Mouse (Mus musculus) skeletal muscle tissue, adult 2 months (tissue): ENCODE results near the gene Prdm2.

Experiments
- DNase-seq: peaks from one replicate; pipeline ENCODE4 v3.0.0-alpha.2; 2012; ENCODE audit warnings: low read depth, low spot score

Gene Prdm2

GRCm38 (mm10) chr4:143154571-143154970 is 58.2 kb downstream of the Prdm2 start:
- no peak for DNase-seq

- no peak for DNase-seq
These were observed 60.2 kb downstream of the Prdm2 start for GRCm38 (mm10) chr4:143152634-143153033.

GRCm38 (mm10) chr4:143151267-143151666 is 61.5 kb downstream of the Prdm2 start:
- DNase-seq = no peak

- peak; percentile 29 for DNase-seq
These were observed 65.1 kb downstream of the Prdm2 start for GRCm38 (mm10) chr4:143147666-143148065.

- no peak for DNase-seq
These were observed 69.2 kb downstream of the Prdm2 start for GRCm38 (mm10) chr4:143143615-143144014.

- DNase-seq = no peak
These were observed 71.0 kb downstream of the Prdm2 start for GRCm38 (mm10) chr4:143141645-143142259.

- no peak for DNase-seq
These were observed 71.9 kb downstream of the Prdm2 start for GRCm38 (mm10) chr4:143140940-143141339.

GRCm38 (mm10) chr4:143132433-143132832 is 80.4 kb downstream of the Prdm2 start:
- DNase-seq = no peak

GRCm38 (mm10) chr4:143130441-143130840 is 82.4 kb downstream of the Prdm2 start:
- DNase-seq = no peak

- no peak for DNase-seq
These were observed 83.5 kb downstream of the Prdm2 start for GRCm38 (mm10) chr4:143129261-143129760.

- DNase-seq = no peak
These were observed 85.6 kb downstream of the Prdm2 start for GRCm38 (mm10) chr4:143127171-143127570.

- no peak for DNase-seq
These were observed 86.3 kb downstream of the Prdm2 start for GRCm38 (mm10) chr4:143126476-143126875.

GRCm38 (mm10) chr4:143125290-143125689 is 87.5 kb downstream of the Prdm2 start:
- DNase-seq = no peak

GRCm38 (mm10) chr4:143123043-143123442 is 89.8 kb downstream of the Prdm2 start:
- no peak for DNase-seq

- no peak for DNase-seq
These were observed 91.6 kb downstream of the Prdm2 start for GRCm38 (mm10) chr4:143121174-143121573.

- no peak for DNase-seq
These were observed 92.8 kb downstream of the Prdm2 start for GRCm38 (mm10) chr4:143120008-143120407.

GRCm38 (mm10) chr4:143118843-143119242 is 94.0 kb downstream of the Prdm2 start:
- peak; percentile 81 for DNase-seq

GRCm38 (mm10) chr4:143115851-143116250 is 96.9 kb downstream of the Prdm2 start:
- DNase-seq = no peak

- DNase-seq = no peak
These were observed 98.4 kb downstream of the Prdm2 start for GRCm38 (mm10) chr4:143114232-143114979.

- peak; percentile 36 for DNase-seq
These were observed 99.8 kb downstream of the Prdm2 start for GRCm38 (mm10) chr4:143112985-143113384.

- no peak for DNase-seq
These were observed 100.4 kb downstream of the Prdm2 start for GRCm38 (mm10) chr4:143112439-143112838.

- DNase-seq = no peak
These were observed 100.9 kb downstream of the Prdm2 start for GRCm38 (mm10) chr4:143111872-143112271.

GRCm38 (mm10) chr4:143108552-143108951 is 104.2 kb downstream of the Prdm2 start:
- no peak for DNase-seq
